Mouse (Mus musculus): ENCODE data around the gene Traf4. TPM values are rescaled to one million over a fixed set of nuclear protein-coding genes. Genes with fewer than 3 reads are reported as not detected.

The Traf4 gene
- polyA plus RNA-seq, 1 experiment from 2014 or later, result 28.6 TPM

DNA sequence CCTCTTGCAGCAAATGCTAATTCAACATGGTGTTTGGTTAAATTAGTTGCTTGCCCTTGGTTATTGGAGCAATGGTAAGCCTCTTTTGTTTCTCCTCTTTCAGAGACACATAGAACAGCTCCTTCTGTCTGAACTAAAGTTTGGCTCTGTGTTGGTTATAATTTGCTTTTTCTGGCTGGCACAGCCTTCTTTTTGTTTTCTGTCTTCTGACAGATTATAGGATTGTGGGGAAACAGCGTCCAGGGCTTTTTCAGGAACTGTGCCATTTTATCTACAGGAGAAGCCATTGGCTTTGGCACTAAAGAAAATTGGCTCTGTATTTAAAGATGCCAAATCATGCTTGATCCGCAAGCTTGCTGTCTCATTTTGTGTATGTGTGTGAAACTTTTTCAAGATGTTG is 51.8 kb downstream of the Traf4 start:
- 73% methylated on average over 2 of the region's 2 CpGs for WGBS (ENCODE audit: insufficient replicate concordance)
- ATAC-seq (ENCODE audit: low read depth), result no peak
- Histone ChIP-seq H3K27ac (ENCODE audit: low read length) (no peak overlapping the region), H3K9ac (ENCODE audit: low read depth, low read length) (no peak overlapping the region), H3K27me3 (ENCODE audit: control insufficient read depth, insufficient read depth, low read depth, low read length) (no peaks in the 10 kb centered on the region), H3K36me3 (ENCODE audit: control insufficient read depth, insufficient read depth) (no peaks in the 10 kb centered on the region), H3K9me3 (replicated peaks; ENCODE audit: control insufficient read depth, low read length) (no peaks in the 10 kb centered on the region), H3K4me3 (ENCODE audit: low read depth, low read length) (no peak overlapping the region), H3K4me2 (ENCODE audit: low read depth, low read length) (no peak overlapping the region), H3K4me1 (ENCODE audit: control insufficient read depth, low read depth, low read length) (peaks cover 33% of the 10 kb centered on the region)

Small RNAs within 50 kb of the gene (microRNA-seq; reads per million reads assigned to microRNA genes)
- gene Mir7653, result 0.98 reads per million

Other genes with a start within 250 kb of the Traf4 start
- gene Sez6, start 234.8 kb downstream of the Traf4 start, polyA plus RNA-seq (2015; fragmentation: Nextera tagmentation; extraction: Ambion mirVana), result 0.17 TPM in 1 of 2 replicates, not detected in the other
- 5.3 and 5.7 TPM in 2 replicates for gene Phf12, start 182.8 kb downstream of the Traf4 start, polyA plus RNA-seq (2015; fragmentation: Nextera tagmentation; extraction: Ambion mirVana)
- gene Dhrs13, start 133.3 kb downstream of the Traf4 start, polyA plus RNA-seq (2015; fragmentation: Nextera tagmentation; extraction: Ambion mirVana), result 10.8 and 11.3 TPM in 2 replicates
- gene Flot2, start 127.7 kb downstream of the Traf4 start, polyA plus RNA-seq (2015; fragmentation: Nextera tagmentation; extraction: Ambion mirVana), result 24.5 and 25.1 TPM in 2 replicates
- 12.4 and 12.7 TPM in 2 replicates for gene Eral1, start 85.2 kb downstream of the Traf4 start, polyA plus RNA-seq (2015; fragmentation: Nextera tagmentation; extraction: Ambion mirVana)
- gene Fam222b, start 70.9 kb downstream of the Traf4 start, polyA plus RNA-seq (2015; fragmentation: Nextera tagmentation; extraction: Ambion mirVana), result 3.4 and 4.9 TPM in 2 replicates
- gene Nek8, start 11.1 kb upstream of the Traf4 start, polyA plus RNA-seq (2015; fragmentation: Nextera tagmentation; extraction: Ambion mirVana), result 10.2 and 10.4 TPM in 2 replicates
- 39.9 and 40.3 TPM in 2 replicates for gene Tlcd1, start 11.1 kb upstream of the Traf4 start, polyA plus RNA-seq (2015; fragmentation: Nextera tagmentation; extraction: Ambion mirVana)
- gene Rpl23a, start 18.0 kb upstream of the Traf4 start, polyA plus RNA-seq (2015; fragmentation: Nextera tagmentation; extraction: Ambion mirVana), result 609 and 714 TPM in 2 replicates
- gene Rab34, start 22.8 kb upstream of the Traf4 start, polyA plus RNA-seq (2015; fragmentation: Nextera tagmentation; extraction: Ambion mirVana), result 11.8 and 16.2 TPM in 2 replicates
- gene Proca1, start 27.8 kb upstream of the Traf4 start, polyA plus RNA-seq (2015; fragmentation: Nextera tagmentation; extraction: Ambion mirVana), result 0.36 and 0.44 TPM in 2 replicates
- 30.5 and 31.6 TPM in 2 replicates for gene Sdf2, start 80.2 kb upstream of the Traf4 start, polyA plus RNA-seq (2015; fragmentation: Nextera tagmentation; extraction: Ambion mirVana)
- gene Supt6, start 80.4 kb upstream of the Traf4 start, polyA plus RNA-seq (2015; fragmentation: Nextera tagmentation; extraction: Ambion mirVana), result 9.9 and 10.3 TPM in 2 replicates
- 23.7 and 24.7 TPM in 2 replicates for gene 2610507B11Rik, start 96.2 kb upstream of the Traf4 start, polyA plus RNA-seq (2015; fragmentation: Nextera tagmentation; extraction: Ambion mirVana)
- gene BC030499, start 125.3 kb upstream of the Traf4 start, polyA plus RNA-seq (2015; fragmentation: Nextera tagmentation; extraction: Ambion mirVana), result 0.06 and 0.13 TPM in 2 replicates
- gene Spag5, start 135.9 kb upstream of the Traf4 start, polyA plus RNA-seq (2015; fragmentation: Nextera tagmentation; extraction: Ambion mirVana), result 33.0 and 33.7 TPM in 2 replicates
- gene Aldoc, start 157.4 kb upstream of the Traf4 start, polyA plus RNA-seq (2015; fragmentation: Nextera tagmentation; extraction: Ambion mirVana), result 15.0 and 19.6 TPM in 2 replicates
- 31.2 and 36.0 TPM in 2 replicates for gene Pigs, start 162.8 kb upstream of the Traf4 start, polyA plus RNA-seq (2015; fragmentation: Nextera tagmentation; extraction: Ambion mirVana)
- 22.7 and 24.1 TPM in 2 replicates for gene Unc119, start 177.9 kb upstream of the Traf4 start, polyA plus RNA-seq (2015; fragmentation: Nextera tagmentation; extraction: Ambion mirVana)
- not detected in 2 replicates for gene Foxn1, start 221.0 kb upstream of the Traf4 start, polyA plus RNA-seq (2015; fragmentation: Nextera tagmentation; extraction: Ambion mirVana)